Mouse (Mus musculus) liver, embryonic 11.5 days (tissue): ENCODE measurements at regions not wholly inside any gene's neighbourhood (a gene's known extent, or its start where the extent isn't known, plus 50 kb on each side); places are given as distances from the start of the nearest gene placed in this dataset.

Source experiments
- ATAC-seq: fragments of 200-750 bp; cut with Nextera tagmentation; replicated peaks from 2 replicates; pipeline ENCODE4 v1.8.0; 2017; ENCODE audit warnings: moderate number of reproducible peaks, mild to moderate bottlenecking, moderate TSS enrichment, moderate library complexity; ENCODE audit not compliant: low FRiP score
- DNase-seq: peaks from one replicate; pipeline ENCODE4 v3.0.0-alpha.2; 2017; ENCODE audit warnings: low spot score
- H3K27ac ChIP-seq: fragments of 300-500 bp; sonication (generic); 2 replicates; pipeline ENCODE4 v1.5.1; 2014; ENCODE audit warnings: mild to moderate bottlenecking, low read depth, low read length, control low read depth
- H3K27me3 ChIP-seq: fragments of 300-500 bp; sonication (generic); replicated peaks from 2 replicates; pipeline ENCODE4 v1.6.1; 2014; ENCODE audit warnings: low read length, mixed read lengths; ENCODE audit not compliant: control insufficient read depth, insufficient read depth
- H3K36me3 ChIP-seq: fragments of 300-500 bp; sonication (generic); 2 replicates; pipeline ENCODE4 v1.6.1; 2014; ENCODE audit warnings: mild to moderate bottlenecking, low read length, moderate library complexity, mixed read lengths; ENCODE audit not compliant: control insufficient read depth, insufficient read depth
- H3K4me1 ChIP-seq: fragments of 300-500 bp; sonication (generic); replicated peaks from 2 replicates; pipeline ENCODE4 v1.6.1; 2014; ENCODE audit warnings: low read length, mixed read lengths; ENCODE audit not compliant: control insufficient read depth, insufficient read depth
- H3K4me2 ChIP-seq: fragments of 300-500 bp; sonication (generic); 2 replicates; pipeline ENCODE4 v1.6.1; 2014; ENCODE audit warnings: mild to moderate bottlenecking, control low read depth, moderate library complexity
- H3K4me3 ChIP-seq: fragments of 300-500 bp; sonication (generic); 2 replicates; pipeline ENCODE4 v1.5.1; 2014; ENCODE audit warnings: low read depth, low read length, control low read depth
- H3K9ac ChIP-seq: fragments of 300-500 bp; sonication (generic); 2 replicates; pipeline ENCODE4 v1.6.1; 2014; ENCODE audit warnings: low read depth, low read length, control low read depth
- H3K9me3 ChIP-seq: fragments of 300-500 bp; sonication (generic); 2 replicates; pipeline ENCODE4 v1.6.1; 2016; ENCODE audit warnings: low read length, inconsistent platforms, mixed read lengths; ENCODE audit not compliant: control insufficient read depth
- WGBS: fragments of 180-500 bp; shearing (Covaris S2); extraction: QIAGEN DNeasy Blood & Tissue Kit; methylation state at CpG from one replicate; pipeline ENCODE4 v1.1.7; 2014; 5-methylcytosine and 5-hydroxymethylcytosine counted together

- Histone ChIP-seq H3K27me3 (no peaks in the 10 kb centered on the region), H3K4me2 (peak overlapping the region; percentile 19; the same call in 1 of the 2 replicates), H3K27ac (no peak overlapping the region), H3K36me3 (no peaks in the 10 kb centered on the region), H3K4me3 (no peak overlapping the region), H3K4me1 (peaks cover 14% of the 10 kb centered on the region), H3K9ac (no peak overlapping the region), H3K9me3 (no peaks in the 10 kb centered on the region)
- 14% methylated on average over 12 of the region's 12 CpGs for WGBS
- DNase-seq (no peak), ATAC-seq (peak; percentile 64)
These were observed 58.2 kb upstream of the Eps8l3 start for GRCm38 (mm10) chr3:107818616-107819495.

DNA sequence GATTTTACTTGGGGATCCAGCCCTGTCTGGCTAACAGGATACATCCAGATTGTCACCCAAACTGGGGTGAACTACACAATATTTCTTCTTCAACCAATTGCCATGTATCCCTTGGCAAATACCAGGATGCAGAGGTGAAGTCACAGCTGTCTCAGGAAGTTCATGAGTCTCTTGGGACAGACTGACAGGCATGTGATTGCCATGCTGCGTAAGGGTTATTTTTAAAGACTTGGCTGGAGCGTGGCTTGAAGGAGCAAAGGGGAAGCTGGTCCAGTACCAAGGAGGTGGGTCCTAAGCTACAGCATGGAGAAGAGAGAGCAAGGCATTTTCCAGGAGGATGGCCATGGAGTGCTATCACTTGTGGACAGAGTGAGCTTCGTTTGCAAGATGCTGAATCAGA, 55.8 kb upstream of the Csf1 start:
- Histone ChIP-seq H3K36me3 (no peaks in the 10 kb centered on the region), H3K9me3 (no peaks in the 10 kb centered on the region), H3K4me1 (peaks cover 14% of the 10 kb centered on the region), H3K4me3 (no peak overlapping the region), H3K9ac (no peak overlapping the region), H3K27me3 (no peaks in the 10 kb centered on the region), H3K4me2 (no peak overlapping the region), H3K27ac (no peak overlapping the region)
- no peak for DNase-seq
- ATAC-seq: no peak
- 62% methylated on average over 3 of the region's 3 CpGs for WGBS

DNA sequence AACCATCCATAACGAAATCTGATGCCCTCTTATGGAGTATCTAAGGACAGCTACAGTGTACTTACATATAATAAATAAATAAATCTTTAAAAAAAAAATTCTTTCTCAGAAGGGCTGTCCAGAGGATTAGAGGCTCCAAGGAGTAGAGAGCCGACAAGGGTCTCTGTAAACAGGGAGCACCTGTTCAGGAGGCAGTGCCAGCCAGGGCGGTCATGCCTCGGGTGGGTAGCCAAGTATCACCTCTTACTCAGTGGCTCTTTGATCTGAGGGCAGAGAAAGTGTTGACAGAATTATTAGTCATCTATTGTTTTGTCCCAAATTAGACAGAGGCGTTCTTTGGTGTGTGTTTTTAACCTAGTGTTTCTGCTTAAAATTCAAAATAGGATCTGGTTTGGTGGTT, 54.0 kb upstream of the Csf1 start:
- WGBS: 82% methylated on average over 4 of the region's 5 CpGs
- Histone ChIP-seq H3K9me3 (no peaks in the 10 kb centered on the region), H3K9ac (no peak overlapping the region), H3K27me3 (no peaks in the 10 kb centered on the region), H3K4me3 (no peak overlapping the region), H3K4me1 (peaks cover 13% of the 10 kb centered on the region), H3K4me2 (no peak overlapping the region), H3K36me3 (no peaks in the 10 kb centered on the region), H3K27ac (no peak overlapping the region)
- ATAC-seq (no peak), DNase-seq (no peak)

GRCm38 (mm10) chr3:107812885-107813284, 52.6 kb upstream of the Csf1 start:
- no peak for DNase-seq
- Histone ChIP-seq H3K36me3 (no peaks in the 10 kb centered on the region), H3K4me3 (no peak overlapping the region), H3K4me2 (no peak overlapping the region), H3K27ac (no peak overlapping the region), H3K9ac (no peak overlapping the region), H3K4me1 (no peaks in the 10 kb centered on the region), H3K9me3 (no peaks in the 10 kb centered on the region), H3K27me3 (no peaks in the 10 kb centered on the region)
- WGBS: 60% methylated on average over 4 of the region's 4 CpGs
- ATAC-seq: no peak

GRCm38 (mm10) chr3:107812341-107812740, 52.1 kb upstream of the Csf1 start:
- H3K4me1 ChIP-seq: no peaks in the 10 kb centered on the region
- no peak overlapping the region for H3K4me2 ChIP-seq
- no peaks in the 10 kb centered on the region for H3K36me3 ChIP-seq
- ATAC-seq: no peak
- no peaks in the 10 kb centered on the region for H3K9me3 ChIP-seq
- no peaks in the 10 kb centered on the region for H3K27me3 ChIP-seq
- H3K4me3 ChIP-seq: no peak overlapping the region
- H3K27ac ChIP-seq: no peak overlapping the region
- no peak for DNase-seq
- 81% methylated on average over 4 of the region's 4 CpGs for WGBS
- no peak overlapping the region for H3K9ac ChIP-seq

DNA sequence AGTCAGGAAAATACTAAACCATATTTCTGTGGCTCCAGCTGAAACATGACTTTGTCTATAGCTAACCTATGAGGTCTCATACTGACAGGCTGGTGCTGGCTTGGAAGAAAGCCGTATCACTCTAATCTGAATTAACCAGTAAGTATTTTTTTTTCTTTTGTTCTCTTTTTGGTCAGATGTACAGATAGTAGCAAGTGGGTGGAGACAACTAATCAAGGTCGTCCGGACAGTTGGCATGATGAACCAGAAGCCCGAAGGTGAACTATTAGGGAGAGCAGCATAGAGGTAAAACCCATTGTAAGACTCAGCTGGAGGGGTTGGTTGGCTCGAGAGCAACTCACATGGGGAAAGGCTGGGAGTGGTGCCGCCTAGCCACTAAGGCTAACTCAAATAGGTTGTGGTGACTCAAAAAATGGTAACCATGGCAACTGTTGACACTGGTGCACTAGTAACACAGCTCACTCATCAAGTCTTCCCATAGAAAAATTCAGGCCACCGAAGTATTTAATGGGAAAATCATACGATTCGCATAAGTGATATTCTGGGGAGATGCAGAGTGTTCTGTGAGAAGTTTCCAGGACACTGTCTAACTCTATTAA, 50.3 kb upstream of the Csf1 start:
- WGBS: 75% methylated on average over 9 of the region's 9 CpGs
- Histone ChIP-seq H3K4me3 (no peak overlapping the region), H3K4me2 (no peak overlapping the region), H3K4me1 (no peaks in the 10 kb centered on the region), H3K27ac (no peak overlapping the region), H3K27me3 (no peaks in the 10 kb centered on the region), H3K36me3 (no peaks in the 10 kb centered on the region), H3K9ac (no peak overlapping the region), H3K9me3 (no peaks in the 10 kb centered on the region)
- no peak for DNase-seq
- no peak for ATAC-seq
